Mouse (Mus musculus) kidney, embryonic 14.5 days (tissue): Measurements from ENCODE around the gene Opn4. TPM values are rescaled to one million over a fixed set of nuclear protein-coding genes. Genes with fewer than 3 reads are reported as not detected.

ENCODE experiments used
- ATAC-seq: fragments of 200-750 bp; cut with Nextera tagmentation; 2 replicates; pipeline ENCODE4 v1.8.0; 2017; ENCODE audit warnings: moderate number of reproducible peaks, mild to moderate bottlenecking, moderate TSS enrichment, moderate library complexity; ENCODE audit not compliant: low FRiP score, low TSS enrichment
- H3K27ac ChIP-seq: fragments of 300-500 bp; sonication (generic); 2 replicates; pipeline ENCODE4 v1.5.1; 2014; ENCODE audit warnings: low read depth, mild to moderate bottlenecking, low read length, moderate library complexity, mixed read lengths
- H3K27me3 ChIP-seq: fragments of 300-500 bp; sonication (generic); 2 replicates; pipeline ENCODE4 v1.6.1; 2014; ENCODE audit warnings: mild to moderate bottlenecking, low read length; ENCODE audit not compliant: control insufficient read depth, insufficient read depth
- H3K36me3 ChIP-seq: fragments of 300-500 bp; sonication (generic); 2 replicates; pipeline ENCODE4 v1.6.1; 2014; ENCODE audit warnings: low read length, mixed read lengths; ENCODE audit not compliant: control insufficient read depth, insufficient read depth
- H3K4me1 ChIP-seq: fragments of 300-500 bp; sonication (generic); 2 replicates; pipeline ENCODE4 v1.6.1; 2014; ENCODE audit warnings: low read length, mixed read lengths; ENCODE audit not compliant: control insufficient read depth, insufficient read depth
- H3K4me2 ChIP-seq: fragments of 300-500 bp; sonication (generic); replicated peaks from 2 replicates; pipeline ENCODE4 v1.6.1; 2014; ENCODE audit warnings: low read depth, mild to moderate bottlenecking, low read length
- H3K4me3 ChIP-seq: fragments of 300-500 bp; sonication (generic); 2 replicates; pipeline ENCODE4 v1.5.1; 2014; ENCODE audit warnings: mild to moderate bottlenecking, low read length
- H3K9ac ChIP-seq: fragments of 300-500 bp; sonication (generic); 2 replicates; pipeline ENCODE4 v1.6.1; 2014; ENCODE audit warnings: low read depth, mild to moderate bottlenecking, low read length, moderate library complexity
- H3K9me3 ChIP-seq: fragments of 300-500 bp; sonication (generic); 2 replicates; pipeline ENCODE4 v1.6.1; 2016; ENCODE audit warnings: low read length; ENCODE audit not compliant: control insufficient read depth
- WGBS: fragments of 180-500 bp; shearing (Covaris S2); extraction: QIAGEN DNeasy Blood & Tissue Kit; methylation state at CpG from one replicate; pipeline ENCODE4 v1.1.7; 2014; 5-methylcytosine and 5-hydroxymethylcytosine counted together
- polyA plus RNA-seq: library from polyadenylated mRNA; unstranded; fragments of >200 nt; fragmentation: Nextera tagmentation; extraction: Ambion mirVana; gene quantifications from 2 replicates; pipeline ENCODE4 v1.2.1, GENCODE M21; 2014

Opn4 gene
- polyA plus RNA-seq: 0.09 and 0.20 TPM in 2 replicates

GRCm38 (mm10) chr14:34599941-34600340 is at the start of gene Opn4:
TSS of gene Opn4 (minus strand) at chr14:34600142.
- ATAC-seq: no peak
- no peaks in the 10 kb centered on the region for H3K4me1 ChIP-seq
- H3K4me3 ChIP-seq: no peak within 1 kb of the TSS
- no peaks in the 10 kb centered on the region for H3K27me3 ChIP-seq
- H3K4me2 ChIP-seq: no peak within 1 kb of the TSS
- no peaks in the 10 kb centered on the region for H3K36me3 ChIP-seq
- 74% methylated on average over 8 of the region's 8 CpGs for WGBS
- no peak within 1 kb of the TSS for H3K27ac ChIP-seq
- no peaks in the 10 kb centered on the region for H3K9me3 ChIP-seq
- no peak within 1 kb of the TSS for H3K9ac ChIP-seq

- Histone ChIP-seq H3K4me2 (no peak overlapping the region), H3K9me3 (no peaks in the 10 kb centered on the region), H3K9ac (no peak overlapping the region), H3K4me1 (no peaks in the 10 kb centered on the region), H3K36me3 (no peaks in the 10 kb centered on the region), H3K27me3 (no peaks in the 10 kb centered on the region), H3K27ac (no peak overlapping the region), H3K4me3 (no peak overlapping the region)
- 83% methylated on average over 8 of the region's 8 CpGs for WGBS
- no peak for ATAC-seq
Measured at GRCm38 (mm10) chr14:34647870-34648475, 48.0 kb upstream of the Opn4 start.

- H3K9me3 ChIP-seq: no peaks in the 10 kb centered on the region
- 61% methylated on average over 7 of the region's 7 CpGs for WGBS
- no peak for ATAC-seq
- H3K27ac ChIP-seq: no peak overlapping the region
- H3K27me3 ChIP-seq: no peaks in the 10 kb centered on the region
- H3K4me2 ChIP-seq: no peak overlapping the region
- no peaks in the 10 kb centered on the region for H3K36me3 ChIP-seq
- H3K9ac ChIP-seq: no peak overlapping the region
- H3K4me1 ChIP-seq: no peaks in the 10 kb centered on the region
- no peak overlapping the region for H3K4me3 ChIP-seq
Measured at GRCm38 (mm10) chr14:34644140-34644539, 44.2 kb upstream of the Opn4 start.

- 87% methylated on average over 6 of the region's 6 CpGs for WGBS
- ATAC-seq: no peak
- Histone ChIP-seq H3K27ac (no peak overlapping the region), H3K9me3 (no peaks in the 10 kb centered on the region), H3K36me3 (no peaks in the 10 kb centered on the region), H3K9ac (no peak overlapping the region), H3K4me3 (no peak overlapping the region), H3K4me2 (no peak overlapping the region), H3K4me1 (no peaks in the 10 kb centered on the region), H3K27me3 (no peaks in the 10 kb centered on the region)
Measured at GRCm38 (mm10) chr14:34635721-34636120, 35.8 kb upstream of the Opn4 start.

- Histone ChIP-seq H3K4me2 (no peak overlapping the region), H3K9ac (no peak overlapping the region), H3K9me3 (no peaks in the 10 kb centered on the region), H3K4me3 (no peak overlapping the region), H3K36me3 (no peaks in the 10 kb centered on the region), H3K27me3 (no peaks in the 10 kb centered on the region), H3K4me1 (no peaks in the 10 kb centered on the region), H3K27ac (no peak overlapping the region)
- WGBS: 22% methylated on average over 7 of the region's 7 CpGs
- ATAC-seq: no peak
Measured at GRCm38 (mm10) chr14:34635192-34635591, 35.2 kb upstream of the Opn4 start.

- no peak for ATAC-seq
- H3K27ac ChIP-seq: no peak overlapping the region
- H3K4me3 ChIP-seq: no peak overlapping the region
- no peaks in the 10 kb centered on the region for H3K36me3 ChIP-seq
- H3K9me3 ChIP-seq: no peaks in the 10 kb centered on the region
- no peak overlapping the region for H3K4me2 ChIP-seq
- no peaks in the 10 kb centered on the region for H3K27me3 ChIP-seq
- H3K4me1 ChIP-seq: no peaks in the 10 kb centered on the region
- no peak overlapping the region for H3K9ac ChIP-seq
- 74% methylated on average over 10 of the region's 10 CpGs for WGBS
Measured at GRCm38 (mm10) chr14:34632722-34633448, 32.9 kb upstream of the Opn4 start.

- Histone ChIP-seq H3K4me2 (no peak overlapping the region), H3K9me3 (no peaks in the 10 kb centered on the region), H3K36me3 (no peaks in the 10 kb centered on the region), H3K4me3 (no peak overlapping the region), H3K27me3 (no peaks in the 10 kb centered on the region), H3K4me1 (no peaks in the 10 kb centered on the region), H3K27ac (no peak overlapping the region), H3K9ac (no peak overlapping the region)
- ATAC-seq: no peak
- WGBS: 86% methylated on average over 7 of the region's 7 CpGs
Measured at GRCm38 (mm10) chr14:34626824-34627223, 26.9 kb upstream of the Opn4 start.

GRCm38 (mm10) chr14:34623531-34624210 is 23.7 kb upstream of the Opn4 start:
- no peaks in the 10 kb centered on the region for H3K4me1 ChIP-seq
- 63% methylated on average over 16 of the region's 16 CpGs for WGBS
- H3K9ac ChIP-seq: no peak overlapping the region
- no peak overlapping the region for H3K27ac ChIP-seq
- no peak for ATAC-seq
- no peaks in the 10 kb centered on the region for H3K36me3 ChIP-seq
- no peaks in the 10 kb centered on the region for H3K27me3 ChIP-seq
- no peak overlapping the region for H3K4me3 ChIP-seq
- no peaks in the 10 kb centered on the region for H3K9me3 ChIP-seq
- H3K4me2 ChIP-seq: no peak overlapping the region

GRCm38 (mm10) chr14:34623074-34623473 is 23.1 kb upstream of the Opn4 start:
- no peaks in the 10 kb centered on the region for H3K36me3 ChIP-seq
- WGBS: 91% methylated on average over 5 of the region's 5 CpGs
- no peak for ATAC-seq

More at GRCm38 (mm10) chr14:34623074-34623473, 23.1 kb upstream of the Opn4 start:
- no peaks in the 10 kb centered on the region for H3K9me3 ChIP-seq
- no peak overlapping the region for H3K9ac ChIP-seq
- H3K27ac ChIP-seq: no peak overlapping the region
- H3K4me3 ChIP-seq: no peak overlapping the region
- no peaks in the 10 kb centered on the region for H3K4me1 ChIP-seq
- no peaks in the 10 kb centered on the region for H3K27me3 ChIP-seq
- no peak overlapping the region for H3K4me2 ChIP-seq
